Mouse (Mus musculus) induced T-regulatory cell, adult 2 months (primary cell): ENCODE measurements around the gene Pmp22.

Experiments used
- DNase-seq: peaks from one replicate; pipeline ENCODE4 v3.0.0-alpha.2; 2012; ENCODE audit warnings: low read depth

Gene Pmp22

DNA sequence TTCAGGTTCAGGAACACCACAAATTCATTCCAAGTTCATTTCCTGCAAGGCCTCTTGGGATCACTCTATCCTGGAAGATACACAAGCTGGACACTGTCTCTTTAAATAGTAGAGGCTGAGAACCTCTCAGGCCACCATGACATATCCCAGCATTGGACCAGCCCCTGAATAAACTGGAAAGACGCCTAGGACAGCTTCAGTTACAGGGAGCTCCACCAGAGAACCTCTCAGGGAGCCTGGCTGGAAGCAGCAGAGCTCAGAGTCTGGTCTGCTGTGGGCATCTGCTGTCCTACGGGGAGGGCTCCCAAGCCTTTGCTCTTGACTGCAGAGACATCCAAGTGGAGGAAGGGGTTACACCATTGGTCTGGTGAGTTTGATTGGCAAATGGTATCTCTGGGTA lies at the start of gene Pmp22:
Gene Pmp22 (plus strand): TSS at position 199 of the 400 bp plus-strand sequence.
- DNase-seq: no peak

GRCm38 (mm10) chr11:63084536-63084935 lies 44.2 kb upstream of the Pmp22 start:
- peak; percentile 3 for DNase-seq

DNA sequence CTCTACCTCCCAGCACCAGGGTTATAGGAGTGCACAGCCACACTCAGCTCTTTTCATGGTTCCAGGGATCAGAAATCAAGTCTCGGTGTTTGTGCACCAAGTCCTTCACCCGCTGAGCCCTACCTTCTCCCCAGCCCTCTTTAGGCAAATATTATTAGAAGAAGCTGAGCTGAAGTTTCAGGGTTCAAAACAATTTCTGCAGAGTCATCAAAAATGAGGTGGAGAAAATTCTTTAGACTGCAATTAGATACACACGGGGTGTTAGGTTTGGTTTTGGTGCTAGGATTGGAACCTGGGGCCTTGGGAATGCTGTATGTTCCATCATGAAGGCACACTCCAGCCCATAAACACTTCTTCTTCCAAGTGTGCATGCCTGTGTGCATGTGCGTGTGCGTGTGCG lies 40.1 kb upstream of the Pmp22 start:
- no peak for DNase-seq

DNA sequence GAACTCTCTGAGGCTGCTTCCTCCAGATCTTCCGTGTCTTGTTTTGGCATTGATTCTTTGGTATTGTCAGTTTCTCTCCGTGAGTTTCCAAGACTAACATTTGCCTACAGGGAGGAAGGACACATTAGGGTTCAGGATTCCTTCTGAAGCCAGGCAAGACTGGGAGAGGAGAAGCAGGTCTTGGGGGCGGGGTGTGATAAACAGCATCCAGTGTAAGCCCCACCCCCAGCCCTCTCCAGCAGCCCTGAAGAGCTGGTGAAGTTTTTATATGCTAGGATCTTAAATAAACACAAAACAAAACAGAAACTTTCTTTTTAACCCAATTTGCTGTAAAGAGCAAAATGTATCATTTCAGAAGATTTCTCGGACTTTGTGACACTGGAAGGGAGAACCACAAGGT lies 38.6 kb upstream of the Pmp22 start:
- DNase-seq: no peak

GRCm38 (mm10) chr11:63090986-63091385 lies 37.8 kb upstream of the Pmp22 start:
- DNase-seq: no peak

GRCm38 (mm10) chr11:63092271-63092670 lies 36.5 kb upstream of the Pmp22 start:
- no peak for DNase-seq

- no peak for DNase-seq
These were observed 35.2 kb upstream of the Pmp22 start for GRCm38 (mm10) chr11:63093601-63094000.

DNA sequence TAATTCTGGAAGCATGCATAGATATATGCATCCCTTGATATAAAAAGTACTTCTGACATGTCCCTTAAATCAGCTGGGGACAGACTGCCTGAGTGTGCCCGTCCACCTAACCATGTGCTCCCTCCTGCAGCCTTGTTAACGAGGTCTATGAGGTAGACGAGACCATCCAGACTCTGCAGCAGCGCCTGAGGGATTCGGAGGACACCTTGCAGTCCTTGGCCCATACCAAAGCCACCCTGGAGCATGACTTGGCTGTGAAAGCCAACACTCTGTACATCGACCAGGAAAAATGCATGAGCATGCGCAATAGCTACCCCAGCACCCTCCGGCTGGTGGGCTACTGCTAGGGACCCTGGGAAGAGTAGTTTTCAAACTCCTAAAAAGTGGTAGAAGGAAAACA lies 34.3 kb upstream of the Pmp22 start:
- no peak for DNase-seq

DNA sequence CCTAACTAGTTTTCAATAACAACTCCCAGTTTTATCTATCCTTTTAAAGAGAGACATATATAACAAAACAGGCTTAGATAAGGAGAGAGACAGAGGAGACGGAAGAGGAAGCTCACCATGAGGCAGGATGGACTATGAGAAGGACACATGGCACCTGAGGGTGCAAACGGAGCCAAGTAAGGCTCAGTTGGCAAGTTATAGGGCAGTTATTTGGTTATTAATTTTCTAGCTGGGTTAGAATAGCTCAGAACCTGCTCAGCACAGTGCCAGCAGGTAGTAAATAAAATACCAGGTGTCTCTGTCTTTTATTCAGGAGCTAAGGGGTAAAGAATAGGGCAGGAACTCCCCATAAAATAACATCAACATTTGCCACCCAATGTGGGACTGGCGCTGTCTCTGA lies 30.8 kb upstream of the Pmp22 start:
- no peak for DNase-seq

DNA sequence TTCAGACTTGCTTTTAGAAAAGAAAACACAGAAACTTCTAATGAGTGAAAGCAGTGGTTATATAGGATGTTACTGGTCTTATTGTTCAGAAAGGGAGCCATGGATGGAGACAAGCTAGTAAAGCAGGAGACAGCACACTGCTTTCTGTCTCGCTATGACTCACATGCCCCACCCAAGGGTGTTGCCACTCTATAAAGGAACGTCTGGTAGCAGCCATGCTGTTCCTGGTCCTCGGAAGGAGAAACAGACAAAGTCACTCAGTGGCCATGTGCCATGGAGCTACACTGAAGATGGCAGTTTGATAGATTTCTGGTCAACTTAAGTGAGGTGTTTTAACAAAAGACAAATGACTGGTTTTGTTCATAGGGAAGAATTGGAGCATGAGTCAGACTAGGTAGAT lies 29.4 kb upstream of the Pmp22 start:
- peak; percentile 24 for DNase-seq

DNA sequence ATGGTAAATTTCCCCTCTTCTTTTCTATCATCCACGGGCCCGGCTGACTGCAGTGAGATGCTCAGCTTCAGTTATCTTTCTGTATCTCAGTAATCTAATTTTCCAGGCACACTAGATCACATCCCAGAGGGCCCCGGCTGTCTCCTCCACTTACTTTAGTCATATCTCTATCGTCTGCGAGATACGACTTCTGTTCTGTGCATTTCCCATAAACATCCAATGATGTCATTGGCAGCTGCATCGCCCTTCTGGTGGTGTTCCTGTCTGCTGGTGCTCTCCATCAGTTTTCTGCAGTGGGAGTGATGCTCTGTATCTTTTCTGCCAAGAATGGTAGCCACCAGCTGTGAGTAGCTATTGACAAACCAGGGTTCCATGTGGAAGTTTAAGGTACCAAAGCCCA lies 25.5 kb upstream of the Pmp22 start:
- no peak for DNase-seq

DNA sequence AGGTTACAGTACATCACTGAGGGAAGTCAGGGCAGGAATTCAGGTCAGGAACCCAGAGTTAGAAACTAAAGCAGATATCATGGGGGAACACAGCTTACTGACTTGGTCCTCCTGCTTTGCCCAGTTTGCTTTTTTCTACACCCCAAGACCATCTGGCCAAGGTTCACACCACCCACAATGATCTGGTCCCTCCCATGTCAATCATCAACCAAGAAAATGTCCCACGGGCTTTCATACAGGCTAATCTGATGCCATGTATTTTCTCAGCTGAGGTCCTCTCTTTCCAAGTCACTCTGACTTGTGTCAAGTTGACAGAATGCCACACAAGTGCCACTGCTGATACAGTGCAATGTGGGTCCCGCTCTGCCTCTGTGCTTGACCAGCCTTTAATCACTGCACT lies 24.8 kb upstream of the Pmp22 start:
- DNase-seq: no peak

- DNase-seq: no peak
These were observed 19.5 kb upstream of the Pmp22 start for GRCm38 (mm10) chr11:63109230-63109775.

DNA sequence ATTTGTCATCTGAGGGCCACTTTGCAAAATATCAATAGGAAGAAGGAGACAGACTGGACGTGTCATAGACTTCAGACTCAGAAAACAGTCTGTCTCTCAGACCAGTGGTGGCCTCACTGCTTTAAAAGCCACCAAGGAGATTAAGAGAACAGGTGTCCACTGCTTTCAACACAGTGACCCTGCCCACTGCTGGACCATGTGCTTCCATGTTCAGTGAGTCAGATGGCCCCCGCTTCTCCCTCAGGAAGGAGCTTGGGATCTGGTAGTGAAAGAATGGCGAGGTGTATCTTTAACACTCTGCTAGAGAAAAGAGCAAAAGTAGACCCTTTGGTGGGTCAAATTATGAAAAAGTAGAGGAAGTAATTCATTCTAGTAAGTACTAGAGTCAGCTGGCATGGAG lies 18.5 kb upstream of the Pmp22 start:
- DNase-seq: no peak

- no peak for DNase-seq
These were observed 13.8 kb upstream of the Pmp22 start for GRCm38 (mm10) chr11:63114807-63115641.

DNA sequence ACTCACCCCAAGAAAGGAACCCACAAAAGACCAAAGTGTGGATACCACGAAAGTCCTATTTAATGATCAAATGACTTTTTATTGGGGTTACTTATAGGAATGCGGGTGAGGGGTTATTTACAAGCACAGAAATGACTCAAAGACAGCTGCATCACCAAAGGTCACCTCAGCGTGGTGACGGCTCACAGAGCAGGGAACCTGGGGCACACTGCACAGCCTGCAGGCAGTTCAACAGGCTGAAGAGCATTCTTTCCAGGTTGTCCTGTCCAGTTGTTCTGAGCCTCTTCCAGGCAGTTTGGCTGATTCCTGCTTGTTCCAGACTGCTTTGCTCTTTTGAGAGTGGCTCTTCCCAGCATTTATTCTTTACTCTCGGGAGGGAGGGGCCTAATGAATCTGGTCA lies 12.1 kb upstream of the Pmp22 start:
- no peak for DNase-seq

DNA sequence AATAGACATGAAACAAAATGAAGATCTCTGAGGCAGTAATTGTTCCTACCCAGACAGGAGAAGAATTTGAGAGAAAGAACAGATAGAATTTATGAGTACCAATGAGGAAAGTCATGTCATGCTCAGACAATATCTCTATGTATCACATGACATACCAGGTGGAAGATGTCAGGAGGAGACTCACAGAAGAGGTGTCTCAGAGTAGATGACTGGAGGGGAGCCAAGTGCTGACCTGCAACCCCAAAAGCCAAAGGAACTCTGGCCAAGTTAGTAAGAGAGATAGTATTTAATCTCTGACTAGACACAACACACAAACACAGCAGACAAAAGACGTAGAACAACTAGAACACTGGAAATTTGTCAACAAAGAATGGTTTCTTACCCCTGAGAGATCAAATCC lies 11.5 kb upstream of the Pmp22 start:
- DNase-seq: no peak

DNA sequence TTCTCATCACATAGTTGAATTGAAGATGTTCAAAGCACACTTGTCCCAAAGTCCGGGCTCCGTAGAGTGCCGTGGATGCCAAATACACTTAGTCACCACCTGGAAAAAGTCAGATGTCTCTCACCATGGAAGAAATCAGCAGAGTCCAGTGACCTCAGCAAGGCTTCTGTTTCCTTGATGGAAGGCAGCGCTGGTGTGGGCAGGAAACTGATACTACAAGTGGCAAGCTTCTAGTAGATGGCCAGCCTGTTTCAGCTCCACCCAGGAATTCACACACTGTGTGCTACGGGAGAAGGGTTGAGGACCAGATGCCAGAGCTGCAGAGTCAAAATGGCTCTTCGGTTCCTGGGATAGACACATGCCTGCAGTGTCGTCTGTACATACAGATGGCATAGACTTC lies 9.0 kb upstream of the Pmp22 start:
- DNase-seq: no peak

DNA sequence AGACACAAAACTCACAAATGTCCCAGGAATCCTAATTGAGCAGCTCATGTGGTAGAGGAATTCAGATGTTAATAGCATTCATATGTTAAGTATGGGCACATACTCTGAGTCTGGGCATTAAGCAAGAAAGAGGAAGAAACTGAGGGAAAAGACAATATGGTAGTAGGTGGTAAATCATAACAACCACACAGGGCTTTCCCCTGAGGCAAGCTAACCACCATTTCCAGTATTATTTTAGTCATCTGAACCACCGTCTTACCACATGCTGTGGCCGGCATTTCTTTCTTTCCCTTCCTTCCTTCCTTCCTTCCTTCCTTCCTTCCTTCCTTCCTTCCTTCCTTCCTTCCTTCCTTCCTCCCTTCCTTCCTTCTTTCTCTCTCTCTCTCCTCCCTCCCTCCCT lies 6.5 kb upstream of the Pmp22 start:
- DNase-seq: no peak

DNA sequence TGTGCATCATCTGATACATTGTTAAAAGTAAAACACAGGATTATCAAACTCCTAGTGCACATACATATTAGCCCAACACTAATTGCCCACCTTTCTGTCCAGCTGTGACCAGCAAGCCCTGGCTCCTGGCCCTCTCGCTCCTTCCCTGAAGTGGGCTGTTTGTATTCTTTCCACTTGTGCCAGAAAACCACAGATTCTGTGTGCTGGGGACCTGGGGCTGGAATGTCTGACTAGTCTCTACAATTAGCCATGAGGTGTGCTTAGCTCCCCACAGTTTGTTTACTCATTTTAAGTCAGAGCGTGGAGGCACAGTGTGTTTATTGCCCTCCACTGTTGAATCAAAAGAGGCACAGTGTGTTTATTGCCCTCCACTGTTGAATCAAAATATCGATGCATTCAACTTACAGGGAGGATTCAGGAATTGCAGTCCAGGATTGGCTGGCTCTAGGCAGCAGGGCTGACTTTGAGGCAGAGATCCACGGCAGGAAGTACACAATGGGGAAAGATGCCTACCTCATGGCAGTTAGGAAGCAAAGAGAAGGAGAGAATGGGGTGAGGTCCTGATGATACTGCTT lies 5.9 kb upstream of the Pmp22 start:
- no peak for DNase-seq

DNA sequence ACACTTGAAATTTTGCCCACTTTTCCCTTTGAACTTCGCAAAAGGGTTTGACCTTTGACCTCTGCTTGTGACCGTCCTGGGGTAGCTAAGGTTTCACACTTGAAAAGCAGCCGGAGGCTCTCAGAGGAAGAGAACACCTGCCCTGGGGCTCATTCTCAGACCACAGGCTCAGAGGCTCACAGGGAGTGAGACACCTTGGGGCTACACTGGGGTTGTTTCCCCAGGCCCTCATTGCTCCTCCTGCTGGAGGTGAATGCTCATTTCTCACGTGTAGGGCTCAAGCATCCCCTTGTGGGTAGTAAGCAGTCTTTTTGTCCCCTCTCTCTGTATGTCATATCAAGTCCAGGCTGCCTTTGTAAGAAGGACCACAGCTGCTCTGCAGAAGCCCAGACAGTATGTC lies 4.5 kb upstream of the Pmp22 start:
- DNase-seq: no peak

- no peak for DNase-seq
These were observed 2.8 kb upstream of the Pmp22 start for GRCm38 (mm10) chr11:63125832-63126456.

DNA sequence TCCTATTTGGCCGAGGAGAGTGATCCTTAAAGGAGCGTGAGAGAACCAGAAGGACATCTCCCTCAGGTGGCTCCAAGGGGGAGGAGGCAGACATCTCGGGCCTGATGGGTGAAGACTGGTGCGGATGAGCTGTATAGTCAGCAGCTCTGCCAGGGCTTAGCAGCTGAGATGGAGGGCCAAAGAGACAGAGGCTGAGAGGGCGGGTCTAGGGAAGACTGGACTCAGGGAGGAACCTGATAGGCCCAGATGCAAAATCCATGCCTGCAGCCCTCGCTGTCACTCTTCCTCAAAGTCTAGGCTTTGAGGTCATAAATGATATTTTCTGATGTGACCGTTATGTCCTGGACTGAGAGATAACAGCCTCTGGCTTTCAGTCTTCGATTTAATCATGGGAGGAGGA lies 1.8 kb upstream of the Pmp22 start:
- DNase-seq: no peak
